Mouse (Mus musculus): Measurements from ENCODE around the gene Clec2e. TPM values are rescaled to one million over a fixed set of nuclear protein-coding genes. Genes with fewer than 3 reads are reported as not detected.

The Clec2e gene
- polyA plus RNA-seq (2012; rRNA removed): 0.04 TPM in 1 of 2 replicates, not detected in the other

DNA sequence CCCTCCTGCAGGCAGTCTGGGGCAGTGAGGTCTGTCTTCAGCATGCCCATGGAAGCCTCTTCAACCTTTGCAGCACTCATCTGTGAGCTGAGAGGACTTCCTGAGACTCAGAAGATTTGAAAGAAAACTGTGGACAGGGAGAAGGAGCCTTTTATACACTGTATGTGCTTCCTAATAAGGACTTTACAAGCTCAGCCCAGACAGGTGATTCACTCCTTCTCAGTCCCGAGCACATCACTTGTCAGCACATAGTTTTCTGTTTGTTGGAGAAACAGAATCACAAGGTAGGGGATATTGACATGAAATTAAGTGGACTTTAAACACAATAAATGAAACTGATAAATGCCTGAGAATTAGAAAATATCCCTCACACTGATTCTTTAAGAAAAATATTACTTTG lies at the start of gene Clec2e:
Gene Clec2e, minus strand, starts transcription at position 120 of the 400 bp plus-strand sequence.

DNA sequence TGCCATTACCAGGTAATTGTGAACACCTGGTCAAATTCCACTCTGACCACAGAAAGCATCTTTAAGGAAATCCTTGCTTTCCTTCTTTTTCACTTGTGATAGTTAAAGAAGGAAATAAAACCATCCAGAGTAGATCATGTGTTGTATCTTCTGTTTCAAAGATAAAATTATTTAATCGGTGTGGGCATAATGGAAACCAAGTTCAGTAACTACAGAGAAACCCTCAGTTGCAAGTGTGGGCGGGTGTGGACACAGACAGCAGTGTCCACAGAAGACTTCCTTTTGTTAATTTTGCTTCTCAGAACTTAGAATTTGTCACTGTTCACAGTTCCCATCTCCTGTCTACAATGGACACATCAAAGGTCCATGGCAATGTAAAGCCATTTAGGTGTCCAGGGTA lies 55.1 kb downstream of the Clec2e start, which contains the start of gene Klrb1f:
Gene Klrb1f, plus strand, starts transcription at position 301 of the 400 bp plus-strand sequence.

Other genes starting within 250 kb of the Clec2e start
- not detected in 2 replicates for gene Clec2i, start 213.3 kb downstream of the Clec2e start, polyA plus RNA-seq (2012; rRNA removed)
- 0.32 and 0.48 TPM in 2 replicates for gene BC035044, start 209.8 kb downstream of the Clec2e start, polyA plus RNA-seq (2012; rRNA removed)
- not detected in 2 replicates for gene Clec2g, start 166.5 kb downstream of the Clec2e start, polyA plus RNA-seq (2012; rRNA removed)
- 0.44 and 0.62 TPM in 2 replicates for gene Klrb1f, start 55.0 kb downstream of the Clec2e start, polyA plus RNA-seq (2012; rRNA removed)
- gene Clec2d, start 79.7 kb upstream of the Clec2e start, polyA plus RNA-seq (2012; rRNA removed): 5.4 and 8.6 TPM in 2 replicates
- 0.04 TPM in 1 of 2 replicates, not detected in the other for gene Cd69, start 174.5 kb upstream of the Clec2e start, polyA plus RNA-seq (2012; rRNA removed)
- gene 4922502D21Rik, start 230.9 kb upstream of the Clec2e start, polyA plus RNA-seq (2012; rRNA removed): not detected in 2 replicates
- gene Clec12a, start 241.8 kb upstream of the Clec2e start, polyA plus RNA-seq (2012; rRNA removed): 0.08 and 0.59 TPM in 2 replicates